Mouse (Mus musculus) heart, embryonic 10.5 days (tissue): ENCODE measurements around the gene Cylc1. TPM values are rescaled to one million over a fixed set of nuclear protein-coding genes. Genes with fewer than 3 reads are reported as not detected.

Experiments
- DNase-seq: peaks from one replicate; pipeline ENCODE4 v3.0.0-alpha.2; 2017; ENCODE audit warnings: low spot score
- H3K27ac ChIP-seq: fragments of 300-500 bp; sonication (generic); 2 replicates; pipeline ENCODE4 v1.5.1; 2016; ENCODE audit warnings: mild to moderate bottlenecking
- H3K27me3 ChIP-seq: fragments of 300-500 bp; sonication (generic); 2 replicates; pipeline ENCODE4 v1.6.1; 2016; ENCODE audit warnings: mild to moderate bottlenecking; ENCODE audit not compliant: poor library complexity, insufficient read depth, severe bottlenecking
- H3K36me3 ChIP-seq: fragments of 300-500 bp; sonication (generic); 2 replicates; pipeline ENCODE4 v1.6.1; 2016; ENCODE audit warnings: mild to moderate bottlenecking, moderate library complexity
- H3K4me1 ChIP-seq: fragments of 300-500 bp; sonication (generic); 2 replicates; pipeline ENCODE4 v1.6.1; 2016; ENCODE audit warnings: mild to moderate bottlenecking
- H3K4me3 ChIP-seq: fragments of 300-500 bp; sonication (generic); 2 replicates; pipeline ENCODE4 v1.5.1; 2016; ENCODE audit warnings: mild to moderate bottlenecking, moderate library complexity
- H3K9me3 ChIP-seq: fragments of 300-500 bp; sonication (generic); 2 replicates; pipeline ENCODE4 v1.6.1; 2016; ENCODE audit warnings: mild to moderate bottlenecking, moderate library complexity
- WGBS: fragments of 180-500 bp; shearing (Covaris S2); methylation state at CpG from one replicate; pipeline ENCODE4 v1.1.7; 2016; 5-methylcytosine and 5-hydroxymethylcytosine counted together
- polyA plus RNA-seq: library from polyadenylated mRNA; unstranded; fragments of >200 nt; fragmentation: Nextera tagmentation; extraction: Ambion mirVana; gene quantifications from 2 replicates; pipeline ENCODE4 v1.2.1, GENCODE M21; 2016

Cylc1 gene
- not detected in 2 replicates for polyA plus RNA-seq

DNA sequence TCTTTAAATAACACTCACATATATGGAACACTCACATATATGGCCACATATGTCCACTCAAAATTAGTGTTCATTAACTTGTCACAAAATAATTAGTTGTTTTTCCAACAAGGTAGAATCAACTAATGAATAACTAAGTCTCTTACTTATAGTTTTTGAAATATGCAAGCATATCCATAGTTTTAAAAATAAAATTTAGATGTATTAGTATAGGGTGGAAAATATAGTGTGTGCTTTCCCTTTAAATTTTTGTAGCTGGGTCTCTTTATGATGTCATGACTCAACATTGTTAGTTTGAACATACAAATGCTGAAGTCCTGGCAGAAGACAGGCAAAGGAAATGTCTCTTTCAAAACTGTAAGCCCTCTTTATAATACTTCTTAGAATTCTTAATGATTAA, at the start of gene Cylc1:
Gene Cylc1 (plus strand): TSS at position 301 of the 400 bp plus-strand sequence.
- no peak within 1 kb of the TSS for H3K4me3 ChIP-seq
- no peaks in the 10 kb centered on the region for H3K27me3 ChIP-seq
- no peaks in the 10 kb centered on the region for H3K4me1 ChIP-seq
- DNase-seq, result no peak
- no peaks in the 10 kb centered on the region for H3K9me3 ChIP-seq
- no peak within 1 kb of the TSS for H3K27ac ChIP-seq
- H3K36me3 ChIP-seq, result no peaks in the 10 kb centered on the region

DNA sequence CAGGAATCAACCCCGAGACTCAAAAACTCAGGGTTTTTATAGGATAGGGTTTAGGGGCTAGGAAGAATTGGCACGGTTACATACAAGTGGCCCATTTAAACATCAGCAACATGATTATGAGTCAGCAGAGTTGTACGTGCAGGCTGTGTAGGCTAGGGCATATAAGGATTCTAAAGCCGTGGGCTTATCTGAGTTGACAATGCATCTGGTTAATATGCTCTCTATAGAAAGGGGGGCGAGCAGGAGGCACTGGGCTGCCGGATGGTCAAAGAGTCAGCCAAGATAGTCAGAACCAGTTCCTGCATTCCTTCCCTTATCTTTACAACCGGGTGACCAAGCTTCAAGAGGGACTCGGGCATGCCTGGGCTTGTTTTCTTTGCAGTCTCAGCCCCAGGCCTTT, 31.5 kb upstream of the Cylc1 start:
- Histone ChIP-seq H3K27me3 (no peaks in the 10 kb centered on the region), H3K36me3 (no peaks in the 10 kb centered on the region)

DNA sequence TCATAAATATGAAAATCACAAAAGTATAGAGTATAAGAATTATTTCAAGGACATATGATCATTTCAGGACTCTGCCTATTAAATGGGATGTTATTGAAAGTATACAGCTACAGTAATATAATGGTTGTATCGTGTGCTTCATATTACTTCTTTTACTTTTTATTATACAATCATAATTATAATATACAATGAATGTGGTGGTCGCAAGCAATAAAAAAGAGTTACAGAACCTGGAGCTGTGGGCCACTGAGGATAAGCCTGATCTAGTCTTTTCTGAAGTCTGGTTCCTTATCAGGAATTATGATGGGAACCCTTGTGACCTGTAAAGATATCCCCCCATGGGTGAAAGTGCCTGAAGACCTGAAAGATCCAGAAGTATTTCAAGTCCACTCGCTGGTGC, 57.8 kb downstream of the Cylc1 start, which contains the start of gene Gm10112:
Gene Gm10112 (plus strand): TSS at position 301 of the 400 bp plus-strand sequence.
- no peaks in the 10 kb centered on the region for H3K36me3 ChIP-seq
- no peak within 1 kb of the TSS for H3K4me3 ChIP-seq
- H3K9me3 ChIP-seq, result no peaks in the 10 kb centered on the region
- no peak for DNase-seq
- 75% methylated on average over 3 of the region's 3 CpGs for WGBS
- no peaks in the 10 kb centered on the region for H3K27me3 ChIP-seq
- H3K27ac ChIP-seq, result no peak within 1 kb of the TSS
- no peaks in the 10 kb centered on the region for H3K4me1 ChIP-seq

More for the DNA sequence above, 31.5 kb upstream of the Cylc1 start:
- 50% methylated on average over 8 of the region's 8 CpGs for WGBS
- Histone ChIP-seq H3K4me1 (no peaks in the 10 kb centered on the region), H3K9me3 (no peaks in the 10 kb centered on the region), H3K4me3 (no peak overlapping the region), H3K27ac (no peak overlapping the region)
- no peak for DNase-seq

Other genes with a start within 250 kb of the Cylc1 start
- gene Gm10112, start 57.9 kb downstream of the Cylc1 start, polyA plus RNA-seq, result not detected in 2 replicates